Mouse (Mus musculus) layer of hippocampus, postnatal 14 days (tissue): ENCODE results near the gene Drc7. TPM values are rescaled to one million over a fixed set of nuclear protein-coding genes. Genes with fewer than 3 reads are reported as not detected.

ENCODE experiments used
- DNase-seq, 2 experiments: peaks; one replicate each; pipeline ENCODE4 v3.0.0; 2021 to 2022; ENCODE audit warnings: low spot score in 2 of 2, mixed read lengths in 1 of 2
- total RNA-seq, 2 experiments: library from RNA; stranded (reverse); gene quantifications; 2 replicates each; pipeline ENCODE4 v1.2.3; 2021

Drc7 gene
- total RNA-seq, 2 experiments from 2014 or later, result 2.1 to 4.4 TPM

DNA sequence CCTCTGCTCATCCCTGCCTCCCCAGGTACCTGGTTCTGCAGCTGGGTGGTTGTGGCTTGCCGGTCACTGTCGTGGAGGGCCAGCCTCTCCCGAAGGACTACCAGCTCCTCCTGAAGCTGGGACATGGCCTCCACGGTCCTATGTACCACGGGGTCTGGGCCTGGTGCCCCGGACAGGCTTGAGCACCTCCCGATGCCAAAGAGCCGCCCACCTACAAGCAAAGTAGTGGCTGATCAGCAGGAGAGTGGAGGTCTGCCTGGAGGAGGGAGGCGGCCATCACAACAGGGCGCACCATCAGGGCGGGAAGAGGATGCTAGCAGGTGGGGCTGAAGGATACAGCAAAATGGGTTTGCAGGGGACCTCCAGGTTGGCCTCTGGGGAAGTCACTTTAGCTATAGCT is 71.6 kb downstream of the Drc7 start:
- no peak for DNase-seq

DNA sequence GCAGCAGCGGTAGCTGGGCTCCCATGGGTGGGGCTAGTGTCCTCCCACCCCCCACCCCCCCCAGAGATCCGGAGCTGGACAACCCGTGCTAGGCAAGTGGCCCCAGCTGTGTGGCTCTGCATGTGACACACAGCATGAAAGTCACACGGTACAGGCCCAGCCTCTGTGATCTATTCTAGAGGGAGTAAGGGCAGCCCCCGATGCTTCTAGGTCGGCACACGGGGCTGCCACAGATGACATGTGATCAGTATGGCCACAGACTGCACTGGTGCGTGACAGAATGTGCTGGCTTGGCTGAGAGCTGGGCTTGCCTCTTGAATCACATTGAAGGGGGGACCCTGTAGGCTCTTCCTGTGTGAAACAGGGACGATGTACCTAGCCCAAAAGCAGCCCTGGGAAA is 72.8 kb downstream of the Drc7 start:
- no peak for DNase-seq

Other genes with a start within 250 kb of the Drc7 start
- 10 to 100 TPM in 1 of 2 experiments, 1 to 10 TPM in 1; 7.3 to 11.1 TPM for gene Ccl17, start 244.7 kb upstream of the Drc7 start, total RNA-seq
- 10 to 100 TPM; 80.7 to 97.6 TPM for gene Coq9, start 216.8 kb upstream of the Drc7 start, total RNA-seq
- gene Ciapin1, start 216.7 kb upstream of the Drc7 start, total RNA-seq, result 10 to 100 TPM; 76.1 to 88.0 TPM
- 10 to 100 TPM; 50.0 to 57.8 TPM for gene Polr2c, start 197.7 kb upstream of the Drc7 start, total RNA-seq
- gene Dok4, start 178.8 kb upstream of the Drc7 start, total RNA-seq, result 10 to 100 TPM; 50.2 to 54.1 TPM
- 1 to 10 TPM; 2.7 to 3.8 TPM for gene Ccdc102a, start 137.0 kb upstream of the Drc7 start, total RNA-seq
- not detected for gene Adgrg5, start 131.4 kb upstream of the Drc7 start, total RNA-seq
- 100 to 1,000 TPM; 113 to 146 TPM for gene Adgrg1, start 80.4 kb upstream of the Drc7 start, total RNA-seq
- gene Adgrg3, start 37.4 kb upstream of the Drc7 start, total RNA-seq, result under 1 TPM in 1 of 2 experiments, not detected in 1; 0.48 TPM
- 10 to 100 TPM; 38.7 to 46.0 TPM for gene Katnb1, start 26.1 kb downstream of the Drc7 start, total RNA-seq
- 10 to 100 TPM; 59.0 to 60.2 TPM for gene Kifc3, start 147.7 kb downstream of the Drc7 start, total RNA-seq